Mouse (Mus musculus) cortical plate, adult 2 months (tissue): ENCODE results near the gene Myocos. TPM values are rescaled to one million over a fixed set of nuclear protein-coding genes. Genes with fewer than 3 reads are reported as not detected.
"Not testable (repeated sequence)": the region's sequence is repeated elsewhere in the genome, so short reads cannot be mapped to it uniquely, and the experiment has no call there.

Source experiments
- H3K27ac ChIP-seq: fragments of 200-500 bp; 2 replicates; pipeline ENCODE4 v1.5.1; 2012; ENCODE audit warnings: low read length, control low read depth, inconsistent platforms; ENCODE audit not compliant: insufficient read depth
- H3K4me1 ChIP-seq: fragments of 200-500 bp; 2 replicates; pipeline ENCODE4 v1.6.1; 2011; ENCODE audit warnings: low read length; ENCODE audit not compliant: control insufficient read depth, insufficient read depth
- H3K4me3 ChIP-seq: fragments of 200-500 bp; 2 replicates; pipeline ENCODE4 v1.5.1; 2011; ENCODE audit warnings: mild to moderate bottlenecking, low read length, control low read depth; ENCODE audit not compliant: insufficient read depth
- CTCF ChIP-seq: fragments of 200-500 bp; IDR thresholded peaks from 2 replicates; pipeline ENCODE4 v1.5.1; 2011; ENCODE audit warnings: mild to moderate bottlenecking, control low read depth, low read length; ENCODE audit not compliant: insufficient read depth; ENCODE audit errors: extremely low read depth
- POLR2A ChIP-seq: fragments of 200-500 bp; IDR thresholded peaks from 2 replicates; pipeline ENCODE4 v1.6.1; 2011; ENCODE audit warnings: mild to moderate bottlenecking, low read length, control low read depth; ENCODE audit not compliant: insufficient read depth; ENCODE audit errors: extremely low read depth
- polyA plus RNA-seq: library from polyadenylated mRNA; depleted of rRNA; stranded (reverse); fragments of >200 nt; gene quantifications from 2 replicates; pipeline ENCODE4 v1.2.3, GENCODE M21; 2012

The Myocos gene
- polyA plus RNA-seq, 1 experiment = not detected

DNA sequence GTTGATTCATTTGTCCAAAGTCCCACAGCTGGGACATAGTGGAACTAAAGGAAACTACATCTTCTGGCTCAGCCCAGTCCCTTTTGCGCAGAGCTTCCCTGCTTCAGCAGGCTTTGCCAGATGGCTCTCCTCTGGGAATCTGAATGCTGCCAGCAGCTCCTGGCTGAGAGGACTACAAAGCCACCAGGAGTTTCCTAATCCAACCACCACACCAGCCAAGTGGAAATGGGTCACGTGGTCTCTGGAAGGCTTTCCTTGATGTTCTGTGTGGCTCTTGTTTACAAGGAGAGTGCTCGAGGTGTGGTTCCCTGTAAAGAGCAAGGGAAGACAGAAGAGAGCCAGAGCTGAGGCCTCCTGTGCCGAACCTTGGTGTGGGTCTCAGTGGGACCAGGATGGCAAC, 14.3 kb downstream of the Myocos start:
- no peak for TF ChIP-seq CTCF
- TF ChIP-seq POLR2A = no peak
- H3K4me1 ChIP-seq = no peaks in the 10 kb centered on the region
- no peak overlapping the region for H3K4me3 ChIP-seq
- H3K27ac ChIP-seq = no peak overlapping the region

DNA sequence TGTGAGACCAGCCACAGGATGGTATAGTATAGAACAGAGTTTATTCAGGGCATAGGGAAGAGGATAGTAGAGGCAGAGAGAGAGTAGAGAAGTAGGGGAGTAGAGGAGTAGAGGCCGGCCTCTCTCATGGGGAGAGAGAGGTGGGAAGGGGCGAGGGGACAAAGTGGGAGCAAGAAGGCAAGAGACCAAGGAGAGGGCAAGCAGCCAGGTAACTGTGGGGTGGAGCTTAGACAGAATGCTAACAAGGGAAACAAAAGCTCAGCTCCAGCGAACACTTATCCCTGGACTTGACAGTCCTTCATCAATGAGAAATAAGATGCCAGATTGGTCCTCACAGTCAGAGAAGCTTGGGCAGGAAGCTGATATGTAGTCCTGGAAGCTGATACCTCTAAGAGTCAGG, 15.4 kb downstream of the Myocos start:
- Histone ChIP-seq H3K4me1 (no peaks in the 10 kb centered on the region), H3K27ac (no peak overlapping the region), H3K4me3 (no peak overlapping the region)
- TF ChIP-seq POLR2A (no peak), CTCF (no peak)

DNA sequence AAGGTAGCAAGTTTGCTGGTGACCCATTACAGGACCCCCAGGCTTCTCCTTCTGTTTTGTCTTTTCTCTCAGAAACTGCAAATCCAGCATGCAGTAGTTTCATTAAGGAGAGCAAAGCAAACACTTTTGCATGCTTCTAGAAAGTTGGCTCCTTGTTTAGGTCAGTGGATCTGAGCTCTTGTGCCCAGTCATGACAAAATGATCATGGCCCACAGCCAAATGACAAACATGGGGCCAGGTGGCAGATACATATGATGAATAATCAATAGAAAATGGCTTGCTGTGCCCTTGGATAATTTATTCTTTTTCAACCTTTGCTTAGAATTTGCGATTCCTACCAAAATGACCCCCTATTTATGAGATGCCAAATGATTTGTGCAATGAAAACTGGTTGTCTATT, 18.2 kb downstream of the Myocos start:
- Histone ChIP-seq H3K4me3 (no peak overlapping the region), H3K4me1 (no peaks in the 10 kb centered on the region), H3K27ac (no peak overlapping the region)
- TF ChIP-seq POLR2A (no peak), CTCF (no peak)

DNA sequence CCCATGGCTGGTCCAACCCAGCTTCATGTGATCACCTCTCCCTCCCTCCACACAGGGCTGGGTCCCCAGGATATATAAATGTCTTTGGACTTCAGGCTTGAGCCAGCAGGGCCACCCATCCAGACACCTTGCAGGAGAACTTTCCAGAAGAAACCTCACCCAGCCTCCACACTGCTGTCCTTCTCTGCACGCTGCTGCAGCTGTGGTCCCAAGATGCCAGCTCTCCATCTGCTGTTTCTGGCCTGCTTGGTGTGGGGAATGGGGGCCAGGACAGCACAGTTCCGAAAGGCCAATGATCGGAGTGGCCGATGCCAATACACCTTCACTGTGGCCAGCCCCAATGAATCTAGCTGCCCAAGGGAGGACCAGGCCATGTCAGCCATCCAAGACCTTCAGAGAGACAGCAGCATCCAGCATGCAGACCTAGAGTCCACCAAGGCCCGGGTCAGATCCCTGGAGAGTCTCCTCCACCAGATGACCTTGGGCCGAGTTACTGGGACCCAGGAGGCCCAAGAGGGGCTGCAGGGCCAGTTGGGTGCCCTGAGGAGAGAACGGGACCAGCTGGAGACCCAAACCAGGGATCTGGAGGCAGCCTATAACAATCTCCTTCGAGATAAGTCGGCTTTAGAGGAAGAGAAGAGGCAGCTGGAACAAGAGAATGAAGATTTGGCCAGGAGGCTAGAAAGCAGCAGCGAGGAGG, 18.8 kb downstream of the Myocos start, which contains the start of gene Myoc:
Gene Myoc (plus strand): TSS at position 105 of the 700 bp plus-strand sequence.
- Histone ChIP-seq H3K27ac (no peak within 1 kb of the TSS), H3K4me1 (no peaks in the 10 kb centered on the region), H3K4me3 (no peak within 1 kb of the TSS)
- no peak for TF ChIP-seq POLR2A
- no peak for TF ChIP-seq CTCF

DNA sequence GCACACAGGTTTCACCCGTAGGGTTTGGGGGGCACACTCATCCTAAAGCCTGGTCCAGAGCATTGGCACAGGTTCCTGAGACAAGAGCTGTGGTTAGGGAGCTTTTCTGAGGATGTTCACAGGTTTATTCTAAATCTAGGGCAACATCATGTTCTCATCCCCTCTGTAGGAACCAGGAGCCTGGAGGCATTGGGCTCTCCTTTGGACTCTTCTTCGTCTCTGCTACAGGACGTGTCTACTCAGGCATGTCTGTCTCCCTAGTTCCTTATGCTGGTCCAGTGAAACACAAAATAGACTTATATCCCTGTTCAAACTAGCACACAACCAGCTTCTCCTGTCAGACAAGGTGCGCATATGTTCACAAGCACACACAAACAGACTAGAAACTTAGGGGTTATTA, 19.5 kb downstream of the Myocos start:
- H3K27ac ChIP-seq = no peak overlapping the region
- TF ChIP-seq POLR2A (no peak), CTCF (no peak)
- no peak overlapping the region for H3K4me3 ChIP-seq
- no peaks in the 10 kb centered on the region for H3K4me1 ChIP-seq

DNA sequence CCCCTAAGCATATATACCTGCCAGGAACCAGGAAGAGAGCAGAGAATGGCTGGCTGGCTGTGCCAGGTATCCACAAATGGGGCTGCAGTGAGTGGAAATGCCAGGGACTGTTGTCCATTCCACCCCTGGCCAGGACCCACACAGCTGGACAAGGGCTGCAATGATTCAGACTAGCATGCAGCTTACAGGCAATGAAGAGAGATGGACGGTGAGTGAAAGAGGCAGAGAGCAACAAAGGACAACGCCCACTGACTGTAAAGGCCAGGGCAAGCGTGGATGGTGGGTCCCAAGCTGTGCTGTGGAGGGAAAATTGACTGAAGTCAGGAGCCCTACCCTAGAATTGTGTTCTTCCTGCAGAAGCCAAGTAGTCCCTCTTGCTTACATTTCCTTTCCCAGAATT, 21.5 kb downstream of the Myocos start:
- TF ChIP-seq CTCF = no peak
- TF ChIP-seq POLR2A = no peak
- H3K4me1 ChIP-seq = no peaks in the 10 kb centered on the region
- H3K27ac ChIP-seq = no peak overlapping the region
- no peak overlapping the region for H3K4me3 ChIP-seq

DNA sequence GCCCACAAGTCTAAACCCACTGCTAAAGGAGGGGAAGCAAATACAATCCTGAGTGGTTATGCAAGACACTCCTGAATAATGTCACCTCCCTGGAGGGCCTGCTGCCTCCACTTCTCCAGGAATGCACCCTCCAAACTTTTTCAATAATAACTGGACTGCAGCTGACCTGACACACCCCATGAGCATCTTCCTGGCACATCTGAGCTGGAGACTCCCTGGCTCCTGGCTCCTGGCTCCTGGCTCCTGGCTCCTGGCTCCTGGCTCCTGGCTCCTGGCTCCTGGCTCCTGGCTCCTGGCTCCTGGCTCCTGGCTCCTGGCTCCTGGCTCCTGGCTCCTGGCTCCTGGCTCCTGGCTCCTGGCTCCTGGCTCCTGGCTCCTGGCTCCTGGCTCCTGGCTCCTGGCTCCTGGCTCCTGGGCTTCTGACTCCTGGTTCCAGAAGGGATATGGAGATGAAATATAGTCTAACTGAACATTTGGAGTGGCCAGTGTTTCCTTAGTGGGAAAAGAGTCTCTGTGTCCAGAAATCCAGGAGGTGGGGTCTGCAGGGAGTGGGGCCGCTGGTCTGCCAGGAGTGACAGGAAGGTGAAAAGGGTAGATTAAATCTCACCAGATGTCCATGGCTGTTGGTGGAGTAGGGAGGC, 22.6 kb downstream of the Myocos start:
- not testable (repeated sequence) for H3K4me3 ChIP-seq, H3K27ac ChIP-seq, H3K4me1 ChIP-seq

DNA sequence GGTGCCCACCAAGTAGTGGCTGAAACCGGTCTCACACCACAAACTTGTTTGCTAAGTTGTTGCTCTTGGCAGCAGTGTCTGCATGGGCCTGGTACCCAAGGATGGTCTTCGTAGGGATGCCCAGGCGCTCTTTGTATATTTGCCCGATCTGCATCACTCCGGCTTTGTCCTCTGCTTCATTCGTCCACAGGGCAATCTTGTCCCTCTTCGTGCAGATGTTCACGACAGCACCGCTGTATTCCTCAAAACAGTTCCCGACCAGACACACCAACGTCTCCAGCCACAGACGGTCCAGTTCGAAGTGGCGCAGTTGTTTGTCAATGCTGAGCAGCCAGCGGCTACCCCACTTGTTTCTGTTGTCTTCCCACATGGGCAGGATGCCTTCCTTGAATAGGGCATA, 29.7 kb downstream of the Myocos start:
- H3K4me3 ChIP-seq, H3K4me1 ChIP-seq, H3K27ac ChIP-seq: not testable (repeated sequence)

DNA sequence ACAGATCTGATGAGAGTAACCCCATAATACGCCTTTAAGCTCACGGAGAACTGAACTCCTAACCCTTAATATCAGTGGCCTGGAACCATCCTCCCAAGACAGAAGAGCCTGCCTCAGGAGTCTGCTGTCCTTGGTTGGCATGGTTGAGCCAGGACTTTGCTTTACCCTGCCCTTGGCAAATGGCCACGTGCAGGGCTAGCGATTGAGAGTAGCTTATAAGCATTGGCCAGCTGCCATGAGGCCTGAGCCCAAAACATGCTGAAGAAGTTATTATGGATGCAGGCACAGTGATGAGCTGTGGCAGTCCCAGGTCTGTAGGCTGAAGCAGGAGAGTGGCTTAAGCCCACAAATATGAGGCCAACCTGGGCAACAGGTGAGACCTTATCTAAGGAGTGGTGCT, 30.2 kb downstream of the Myocos start:
- H3K27ac ChIP-seq, H3K4me3 ChIP-seq, H3K4me1 ChIP-seq: not testable (repeated sequence)

DNA sequence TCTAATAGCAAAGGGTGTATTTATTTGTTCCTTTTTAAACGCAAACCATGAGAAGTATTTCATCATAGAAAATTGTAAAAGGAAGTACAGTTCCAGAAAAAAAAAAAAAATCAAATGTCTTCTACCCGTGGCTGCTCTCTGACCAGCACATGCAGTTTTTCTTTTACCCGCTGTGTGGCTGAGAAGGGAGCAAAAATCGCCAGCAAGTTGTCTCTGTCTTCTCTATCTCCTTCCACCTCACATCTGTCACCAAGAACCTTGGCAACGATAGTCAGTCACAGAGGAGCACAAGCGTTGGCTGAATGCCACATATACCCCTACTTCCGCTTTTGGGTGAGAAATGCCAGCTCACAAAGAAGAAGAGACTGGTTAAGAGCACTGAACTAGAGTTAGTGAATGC, 32.8 kb downstream of the Myocos start:
- TF ChIP-seq CTCF (no peak), POLR2A (no peak)
- Histone ChIP-seq H3K4me1 (no peaks in the 10 kb centered on the region), H3K4me3 (no peak overlapping the region), H3K27ac (no peak overlapping the region)

DNA sequence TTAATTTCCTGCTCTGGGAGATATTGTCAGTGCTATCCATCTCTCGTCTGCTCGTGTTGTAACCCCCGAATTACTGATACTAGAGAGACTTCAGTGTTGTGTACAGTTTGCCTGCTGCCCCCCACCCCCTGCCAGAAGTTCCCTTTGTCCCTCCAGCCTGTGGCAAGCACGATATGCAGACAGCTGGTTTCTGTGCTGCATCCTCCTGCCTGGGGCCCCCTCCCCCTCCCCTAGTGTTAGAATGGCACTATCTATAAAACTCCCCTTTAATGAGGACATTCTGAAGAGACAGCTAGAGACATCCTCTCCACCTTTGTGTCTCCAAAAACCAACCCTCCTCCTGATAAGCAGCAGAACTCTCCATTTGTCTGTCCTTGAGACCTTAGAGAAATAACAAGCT, 34.1 kb downstream of the Myocos start:
- TF ChIP-seq POLR2A = no peak
- Histone ChIP-seq H3K4me3 (no peak overlapping the region), H3K27ac (no peak overlapping the region), H3K4me1 (no peaks in the 10 kb centered on the region)
